Mouse (Mus musculus) layer of hippocampus, adult 9-10 months (tissue): ENCODE measurements around the gene Ddx23.

Experiments
- DNase-seq: peaks from one replicate; pipeline ENCODE4 v3.0.0; 2022; ENCODE audit warnings: low spot score

The Ddx23 gene

GRCm38 (mm10) chr15:98632107-98632744 lies 30.5 kb downstream of the Ddx23 start:
- DNase-seq: no peak

- DNase-seq: no peak
Measured at GRCm38 (mm10) chr15:98631493-98631892, 31.2 kb downstream of the Ddx23 start.

DNA sequence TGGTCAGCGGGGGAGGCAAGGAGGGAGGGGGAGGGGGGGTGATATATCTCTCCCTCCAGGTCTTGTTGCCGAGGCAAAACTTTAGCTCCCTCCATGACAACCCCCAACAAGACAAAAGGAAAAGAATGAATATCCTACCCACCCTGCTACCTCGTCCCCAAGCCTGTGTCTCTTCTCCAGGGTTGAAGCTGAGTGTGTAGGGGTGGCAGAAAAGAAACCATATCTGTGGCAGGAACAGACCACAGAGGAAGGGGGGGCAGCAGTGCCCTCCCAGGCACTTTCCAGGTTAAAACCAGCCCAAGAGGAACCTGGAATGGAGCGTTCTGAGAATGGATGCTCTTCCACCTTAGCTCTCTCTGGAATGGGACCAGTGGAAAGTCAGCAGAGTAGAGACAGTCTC lies 32.2 kb downstream of the Ddx23 start, which contains the start of gene Cacnb3:
Gene Cacnb3, plus strand, starts transcription at position 301 of the 400 bp plus-strand sequence.
- no peak for DNase-seq

DNA sequence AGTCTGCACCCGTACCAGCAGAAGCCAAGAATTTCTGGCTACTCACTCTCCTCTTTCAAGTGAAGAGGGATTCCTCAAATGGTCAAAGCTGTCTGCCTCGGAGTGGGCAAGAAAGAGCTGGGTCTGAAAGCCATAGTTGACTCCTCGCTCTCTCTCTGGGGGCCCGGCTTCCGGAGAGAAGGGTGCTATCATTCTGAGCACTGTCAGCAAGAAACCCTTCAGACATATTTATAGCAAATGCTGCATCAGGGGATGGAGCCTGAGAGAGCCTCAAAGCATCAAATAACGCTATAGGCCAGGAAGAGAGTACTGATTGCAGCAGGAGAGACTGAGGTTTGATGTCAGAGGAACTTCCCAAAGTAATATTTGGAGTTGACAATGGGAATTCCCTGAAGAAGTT lies 33.2 kb downstream of the Ddx23 start:
- DNase-seq: no peak

GRCm38 (mm10) chr15:98628589-98629254 lies 34.0 kb downstream of the Ddx23 start:
- no peak for DNase-seq

DNA sequence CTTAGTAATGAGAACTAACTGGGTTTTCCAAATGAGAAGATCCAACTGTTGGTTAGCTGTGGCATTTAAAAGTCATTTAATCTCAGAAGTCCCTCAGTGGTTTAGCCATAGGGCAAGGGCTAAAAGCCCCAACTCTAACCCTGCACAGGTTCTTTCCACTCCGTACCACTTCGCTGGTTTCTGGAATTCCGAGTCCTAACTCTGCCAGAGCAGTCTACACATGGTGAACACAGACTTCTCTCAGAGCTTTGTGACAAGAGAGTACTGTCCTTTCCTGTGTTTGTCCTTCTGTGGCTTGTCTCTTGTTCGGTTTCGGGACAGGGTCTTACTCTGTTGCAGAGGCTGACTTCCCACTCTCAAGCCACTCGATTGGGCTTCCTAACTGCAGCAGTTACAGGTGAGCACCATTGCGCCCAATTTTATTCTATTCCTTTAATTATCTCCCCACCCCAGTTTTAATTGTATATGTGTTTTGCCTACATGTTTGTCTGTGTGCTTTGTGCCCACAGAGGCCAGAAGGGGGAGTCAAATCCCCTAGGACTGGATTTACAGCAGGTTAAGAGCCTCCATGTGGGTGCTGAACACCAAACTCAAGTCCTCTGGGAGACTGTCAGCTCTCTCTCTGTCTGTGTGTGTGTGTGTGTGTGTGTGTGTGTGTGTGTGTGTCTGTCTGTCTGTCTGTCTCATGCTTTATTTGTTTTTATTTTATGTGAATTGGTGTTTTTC lies 36.0 kb downstream of the Ddx23 start:
- DNase-seq: no peak

GRCm38 (mm10) chr15:98626078-98626477 lies 36.6 kb downstream of the Ddx23 start:
- no peak for DNase-seq

GRCm38 (mm10) chr15:98623361-98623821 lies 39.3 kb downstream of the Ddx23 start:
- DNase-seq: no peak

- DNase-seq: no peak
Measured at GRCm38 (mm10) chr15:98622721-98623120, 40.0 kb downstream of the Ddx23 start.

- DNase-seq: no peak
Measured at GRCm38 (mm10) chr15:98622199-98622598, 40.5 kb downstream of the Ddx23 start.

GRCm38 (mm10) chr15:98617176-98617537 lies 45.5 kb downstream of the Ddx23 start:
- peak; percentile 44 for DNase-seq

- no peak for DNase-seq
Measured at GRCm38 (mm10) chr15:98616362-98617175, 46.1 kb downstream of the Ddx23 start.

GRCm38 (mm10) chr15:98615751-98616150 lies 46.9 kb downstream of the Ddx23 start:
- DNase-seq: no peak

DNA sequence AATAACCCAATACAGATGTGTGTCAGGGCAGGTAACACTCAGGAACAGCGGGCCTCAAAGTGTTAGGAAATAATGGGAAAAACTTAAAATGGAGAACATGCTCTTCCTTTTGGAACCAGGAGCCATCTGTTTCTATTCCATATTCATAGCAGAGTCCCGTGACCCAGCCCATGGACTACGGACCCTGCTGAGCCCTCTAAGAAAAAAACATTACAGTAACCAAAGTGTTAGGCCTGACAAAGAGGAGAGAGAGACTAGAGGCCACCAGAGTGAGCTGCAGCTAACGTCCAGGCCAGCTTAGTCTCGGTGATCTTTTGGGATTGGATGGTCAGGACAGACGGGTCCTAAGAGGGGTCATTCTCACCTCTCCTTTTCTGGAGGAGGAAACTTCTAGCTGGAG lies 47.7 kb downstream of the Ddx23 start:
- no peak for DNase-seq

DNA sequence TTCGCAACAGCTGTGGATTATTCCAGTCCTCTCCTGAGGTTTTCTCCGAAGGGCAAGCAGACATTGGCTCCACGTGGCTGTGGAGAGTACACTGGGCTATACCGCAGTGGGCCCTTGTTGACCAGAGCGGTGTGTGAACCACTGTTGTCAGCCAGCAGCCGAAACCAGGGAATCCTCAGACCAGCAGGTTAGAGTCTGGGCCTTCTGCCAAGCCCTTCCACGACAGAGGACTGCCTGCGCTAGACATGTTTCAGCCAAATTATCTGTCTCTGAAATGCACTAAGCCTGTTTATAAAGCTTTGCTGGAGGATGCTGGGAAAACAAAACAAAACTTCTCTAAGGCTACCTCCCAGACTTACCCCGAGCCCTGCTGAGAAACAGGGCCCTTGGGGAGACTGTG lies 48.1 kb downstream of the Ddx23 start:
- no peak for DNase-seq

DNA sequence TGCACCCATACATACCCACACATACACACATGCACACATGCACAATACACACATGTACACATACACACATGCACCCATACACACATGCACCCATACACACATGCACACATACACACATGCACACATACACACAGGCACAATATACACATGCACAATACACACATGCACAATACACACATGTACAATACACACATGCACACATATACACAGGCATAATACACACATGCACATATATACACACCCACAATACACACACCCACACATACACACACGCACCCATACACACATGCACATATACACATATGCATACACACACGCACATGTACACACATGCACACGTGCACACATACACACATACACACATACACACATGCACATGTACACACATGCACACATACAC lies 50.5 kb downstream of the Ddx23 start:
- no peak for DNase-seq

GRCm38 (mm10) chr15:98610131-98610633 lies 52.5 kb downstream of the Ddx23 start:
- no peak for DNase-seq

DNA sequence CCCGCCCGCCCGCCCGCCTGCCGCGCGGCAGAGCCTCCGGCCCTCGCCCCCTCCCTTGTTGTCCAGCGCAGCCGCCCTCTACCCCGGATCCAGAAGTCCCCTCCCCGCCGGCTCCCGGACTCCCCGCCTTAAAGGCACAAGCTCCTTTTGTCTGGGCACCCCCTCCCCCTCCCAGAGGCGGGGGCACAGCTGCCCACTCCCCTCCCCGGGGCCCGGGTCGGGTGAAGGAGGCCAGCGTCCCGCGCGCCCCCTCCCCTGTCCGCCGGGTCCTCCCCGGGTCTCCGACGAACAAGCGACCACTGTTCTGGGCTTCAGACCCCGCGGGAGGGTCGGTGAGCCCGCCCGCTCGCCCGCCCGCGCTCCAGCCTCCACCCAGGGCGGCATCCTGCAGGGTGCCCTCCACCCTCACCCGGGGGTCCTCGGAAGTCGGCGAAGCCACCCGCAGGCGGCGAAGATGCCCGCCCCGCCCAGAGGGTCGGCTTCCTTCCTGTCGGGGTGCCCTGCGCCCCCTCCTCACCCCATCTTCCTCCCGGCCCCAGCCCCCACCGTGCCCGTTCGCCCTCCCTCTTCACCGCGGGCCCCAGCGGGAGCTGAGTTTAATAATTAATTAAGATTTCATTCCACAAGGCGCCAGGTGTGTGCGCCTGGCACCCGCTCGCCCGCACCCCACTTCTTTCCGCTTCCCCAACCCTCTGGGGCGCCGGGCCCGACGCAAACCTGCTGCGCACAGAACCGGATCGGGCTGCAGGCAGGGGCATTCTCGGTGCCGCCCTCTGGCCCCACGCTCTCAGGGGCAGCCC lies 53.2 kb downstream of the Ddx23 start, which contains the start of gene Adcy6:
Gene Adcy6, minus strand, starts transcription at position 746 of the 800 bp plus-strand sequence.
- no peak for DNase-seq

DNA sequence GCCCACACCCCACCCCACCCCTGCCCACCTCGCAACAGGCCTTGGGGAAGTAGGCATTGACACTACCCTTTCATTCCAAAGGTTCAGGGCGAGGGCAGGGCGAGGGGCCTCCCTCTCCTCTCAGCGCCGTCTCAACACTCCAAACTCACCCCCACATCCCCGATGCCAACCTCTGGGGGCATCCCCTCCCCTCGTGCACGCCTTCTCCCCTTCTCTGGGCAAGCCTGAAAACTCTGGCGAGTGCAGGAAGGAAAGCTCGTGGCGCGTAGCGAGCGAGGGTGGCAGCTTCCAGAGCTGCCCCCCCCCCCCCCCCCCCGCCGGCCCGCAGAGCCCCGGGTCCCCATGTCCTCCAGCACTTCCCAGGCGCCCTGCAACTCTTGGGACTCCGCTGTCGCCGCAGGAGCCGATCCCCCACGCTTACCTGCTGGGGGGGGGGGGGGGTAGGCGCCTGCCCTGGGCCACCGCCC lies 53.9 kb downstream of the Ddx23 start:
- no peak for DNase-seq

DNA sequence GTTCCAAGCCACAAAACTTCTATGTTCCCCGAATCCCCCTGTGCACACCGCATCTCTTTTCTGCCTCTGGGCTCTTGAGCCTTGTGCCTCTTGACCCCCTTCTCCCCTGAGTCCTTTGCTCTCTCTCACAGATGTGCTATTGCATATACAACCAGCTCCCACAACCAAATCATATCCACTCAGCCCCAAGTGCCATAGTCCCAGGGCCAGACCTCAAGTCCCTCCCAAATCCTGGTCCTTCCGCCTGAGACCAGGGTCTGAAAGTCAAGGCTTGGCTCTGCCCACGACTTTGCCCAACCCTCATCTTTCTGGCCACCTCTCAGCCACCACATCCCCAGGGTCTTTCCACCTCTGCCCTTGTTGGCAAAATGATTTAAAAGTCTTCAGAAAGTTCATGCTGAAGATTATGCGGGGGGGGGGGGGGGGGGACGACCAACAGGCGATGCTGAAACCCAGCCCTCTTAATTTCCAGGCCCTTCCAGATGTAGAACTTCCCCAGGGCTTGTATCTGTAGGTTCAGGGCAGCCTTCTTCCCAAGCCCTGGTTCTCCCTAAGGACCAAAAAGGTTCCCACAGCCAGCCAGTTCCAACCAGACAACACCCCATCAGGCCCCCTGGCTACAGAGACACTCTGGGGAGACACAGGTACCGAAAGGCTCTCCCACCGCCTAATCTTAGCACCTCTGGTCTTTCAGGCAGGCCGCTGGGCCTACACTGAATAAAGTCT lies 54.5 kb downstream of the Ddx23 start:
- DNase-seq: no peak
